Comparison of ENCODE assay signal across 9 mouse cellular contexts in the genomic region with DNA sequence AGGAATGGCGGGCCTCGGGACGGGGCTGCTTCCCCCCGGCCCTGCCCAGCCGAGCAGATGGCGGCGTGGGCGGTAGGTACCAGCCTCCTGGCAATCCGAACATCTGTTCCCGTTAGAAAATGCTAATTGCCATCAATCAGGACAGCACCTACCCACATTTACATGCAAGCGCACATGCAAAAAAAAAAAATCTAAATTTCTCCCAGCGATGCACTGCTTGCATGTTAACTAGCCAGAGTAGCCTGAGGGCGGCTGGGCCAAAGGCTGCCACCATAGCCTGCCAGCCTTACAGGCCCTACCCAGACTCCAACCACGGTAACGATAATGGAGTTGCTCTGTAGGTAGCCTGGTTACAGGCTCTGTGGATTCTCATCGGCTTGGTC.
DNase-seq lines count a peak whose midpoint lies in the region; ATAC-seq and TF ChIP-seq lines count a peak whose summit lies in the region.
"Had no signal": no experiment of that assay in that cellular context is flagged by ENCODE, and none has a peak within 500 bp of the region (broad histone marks: within the 10 kb centered on the region; RNA-seq: fewer than 3 reads in every experiment).

No protein-coding gene starts in this region.

- no peak overlapping the region for H3K27ac ChIP-seq in kidney, adult 2 months (ENCODE audit: insufficient read depth, low read depth, low read length)
- H3K27ac ChIP-seq in heart, embryonic 11.5 days (ENCODE audit: low read depth, low read length), result no peak overlapping the region

- no peak for TF ChIP-seq POLR2A in kidney, adult 2 months (IDR thresholded peaks at IDR 0.05; ENCODE audit: low read depth, low read length)

- H3K4me2 ChIP-seq in heart, embryonic 11.5 days, result no peak overlapping the region

- no peaks in the 10 kb centered on the region for H3K4me1 ChIP-seq in kidney, adult 2 months (ENCODE audit: control insufficient read depth, insufficient read depth, low read length)
- H3K4me1 ChIP-seq in heart, embryonic 11.5 days (ENCODE audit: control insufficient read depth, insufficient read depth, low read length), result 0 out of 2 replicates have a peak, but pooled peaks cover 5% of the 10 kb centered on the region

- no peak for TF ChIP-seq CTCF in kidney, adult 2 months (conservative IDR thresholded peaks at IDR 0.05; ENCODE audit: insufficient read depth, insufficient read length, low read depth, low read length)

- no peak for ATAC-seq in heart, embryonic 11.5 days (replicated peaks; ENCODE audit: insufficient number of reproducible peaks, low FRiP score, low TSS enrichment)

- H3K27me3 ChIP-seq in kidney, adult 2 months (replicated peaks; ENCODE audit: control insufficient read depth, insufficient read depth, low read length), result no peaks in the 10 kb centered on the region
- peaks cover 2% of the 10 kb centered on the region; the same call in 1 of the 2 replicates for H3K27me3 ChIP-seq in heart, embryonic 11.5 days (ENCODE audit: control insufficient read depth, insufficient read depth, low read length)

- H3K9ac ChIP-seq in heart, embryonic 11.5 days (ENCODE audit: low read depth, low read length), result no peak overlapping the region

- H3K4me3 ChIP-seq in kidney, adult 2 months (ENCODE audit: insufficient read depth, low read depth, low read length), result no peak overlapping the region
- H3K4me3 ChIP-seq in heart, embryonic 11.5 days (ENCODE audit: low read depth, low read length), result no peak overlapping the region
- H3K4me3 ChIP-seq: erythroblast, embryonic 14.5 days had no signal

- DNase-seq in cerebellum, postnatal 25 days, result peak; percentile 74 to 81
- peak; percentile 66 to 76 for DNase-seq in frontal cortex, postnatal 10 days (ENCODE audit: low spot score in 2 of 2)
- peak; percentile 83 to 90 for DNase-seq in left cerebral cortex, adult 18-20 months (ENCODE audit: low spot score in 2 of 2)
- DNase-seq in right cerebral cortex, adult 18-20 months, result peak; percentile 92
- DNase-seq in kidney, adult 2 months, result no peak
- no peak for DNase-seq in embryo, embryonic 9.5 days (ENCODE audit: extremely low spot score)
- no peak for DNase-seq in lung, postnatal 25 days (ENCODE audit: low spot score)

- H3K36me3 ChIP-seq in kidney, adult 2 months (ENCODE audit: control insufficient read depth, insufficient read depth, low read length), result no peaks in the 10 kb centered on the region
- no peaks in the 10 kb centered on the region for H3K36me3 ChIP-seq in heart, embryonic 11.5 days (ENCODE audit: control insufficient read depth, insufficient read depth, low read length)

- WGBS in kidney, adult 2 months, result 67% methylated on average over 16 of the region's 16 CpGs
- 82% methylated on average over 16 of the region's 16 CpGs for WGBS in heart, embryonic 11.5 days (ENCODE audit: insufficient replicate concordance)

- H3K9me3 ChIP-seq in heart, embryonic 11.5 days (replicated peaks; ENCODE audit: control insufficient read depth, low read length), result no peaks in the 10 kb centered on the region

Comparison
In these comparisons a context has a peak if more than half of its experiments do, and no peak if none do; other contexts are left out.
1. DNase-seq: peak in cerebellum, postnatal 25 days (2 of 2), frontal cortex, postnatal 10 days (2 of 2), left cerebral cortex, adult 18-20 months (2 of 2) and right cerebral cortex, adult 18-20 months (single experiment); none in kidney, adult 2 months (single experiment), embryo, embryonic 9.5 days (single experiment) and lung, postnatal 25 days (single experiment).